Mouse (Mus musculus) liver, postnatal 0 days (tissue): ENCODE measurements around the gene Mrpl16.

ENCODE experiments used
- CTCF ChIP-seq: sonication (generic); IDR thresholded peaks from 2 replicates; pipeline ENCODE4 v1.5.1; 2016; ENCODE audit warnings: antibody characterized with exemption, low read depth
- EP300 ChIP-seq: IDR thresholded peaks from 2 replicates; pipeline ENCODE4 v1.6.1; 2016; ENCODE audit warnings: antibody characterized with exemption, low read depth, mild to moderate bottlenecking

GRCm38 (mm10) chr19:11817586-11817985 lies 47.4 kb downstream of the Mrpl16 start:
- TF ChIP-seq CTCF = no peak
- TF ChIP-seq EP300 = no peak
